Mouse (Mus musculus): Measurements from ENCODE around the gene Msmb. TPM values are rescaled to one million over a fixed set of nuclear protein-coding genes. Genes with fewer than 3 reads are reported as not detected.
"Not testable (repeated sequence)": the region's sequence is repeated elsewhere in the genome, so short reads cannot be mapped to it uniquely, and the experiment has no call there.

Gene Msmb
- total RNA-seq, 2 experiments from 2014 or later: not detected

- DNase-seq: no peak
Measured at GRCm38 (mm10) chr14:32175310-32175709, 33.5 kb downstream of the Msmb start.

GRCm38 (mm10) chr14:32176590-32176989, 34.8 kb downstream of the Msmb start:
- not testable (repeated sequence) for DNase-seq

- no peak for DNase-seq
Measured at GRCm38 (mm10) chr14:32179393-32180195, 37.8 kb downstream of the Msmb start.

- DNase-seq: no peak
Measured at GRCm38 (mm10) chr14:32180861-32181260, 39.0 kb downstream of the Msmb start.

- no peak for DNase-seq
Measured at GRCm38 (mm10) chr14:32183846-32184245, 42.0 kb downstream of the Msmb start.

- no peak for DNase-seq
Measured at GRCm38 (mm10) chr14:32190627-32191391, 49.0 kb downstream of the Msmb start.

- no peak for DNase-seq
Measured at GRCm38 (mm10) chr14:32191926-32192325, 50.1 kb downstream of the Msmb start.

- peak; percentile 56 to 74 for DNase-seq
Measured at GRCm38 (mm10) chr14:32192437-32192836, 50.6 kb downstream of the Msmb start.

- not testable (repeated sequence) for DNase-seq
Measured at GRCm38 (mm10) chr14:32193557-32193956, 51.7 kb downstream of the Msmb start.

- DNase-seq: no peak
Measured at GRCm38 (mm10) chr14:32201354-32201753, 59.5 kb downstream of the Msmb start.

GRCm38 (mm10) chr14:32201791-32202451, 60.1 kb downstream of the Msmb start, which contains the start of the genes Timm23 and Parg:
Timm23 (minus strand) TSS chr14:32201898.
Parg (plus strand) TSS chr14:32201949.
- peak; percentile 92 to 93 for DNase-seq

Other genes starting within 250 kb of the Msmb start
- gene Galnt15, start 113.0 kb upstream of the Msmb start, total RNA-seq (2021): 10 to 100 TPM; 13.5 to 14.5 TPM
- gene Oxnad1, start 56.6 kb upstream of the Msmb start, total RNA-seq (2021): 10 to 100 TPM; 53.0 to 54.7 TPM
- 10 to 100 TPM; 89.0 to 90.5 TPM for gene Dph3, start 56.3 kb upstream of the Msmb start, total RNA-seq (2021)
- 100 to 1,000 TPM; 146 to 149 TPM for gene Ncoa4, start 17.8 kb downstream of the Msmb start, total RNA-seq (2021)
- gene Timm23, start 59.9 kb downstream of the Msmb start, total RNA-seq (2021): 100 to 1,000 TPM; 205 to 217 TPM
- gene Parg, start 59.9 kb downstream of the Msmb start, total RNA-seq (2021): 10 to 100 TPM; 17.0 to 18.5 TPM
- gene Ogdhl, start 180.0 kb downstream of the Msmb start, total RNA-seq (2021): 10 to 100 TPM; 70.4 to 86.7 TPM
- gene 1700024G13Rik, start 246.4 kb downstream of the Msmb start, total RNA-seq (2021): not detected